Comparison of ENCODE assay signal across 25 mouse cellular contexts in genomic region chr1:171848201-171848600, GRCm38 (mm10). TPM values are rescaled to one million over a fixed set of nuclear protein-coding genes. Genes with fewer than 3 reads are reported as not detected.
"Had no signal": no experiment of that assay in that cellular context is flagged by ENCODE, and none has a peak within 500 bp of the region (broad histone marks: within the 10 kb centered on the region; RNA-seq: fewer than 3 reads in every experiment).

No protein-coding gene starts in this region.

- H3K36me3 ChIP-seq: liver, embryonic 13.5 days; neural tube, embryonic 12.5 days; neural tube, embryonic 15.5 days had no signal

- H3K27ac ChIP-seq: kidney, postnatal 0 days; layer of hippocampus, adult 2 months; left cerebral cortex, adult 2 months; liver, embryonic 13.5 days; neural tube, embryonic 12.5 days; neural tube, embryonic 15.5 days had no signal

- H3K4me3 ChIP-seq: layer of hippocampus, adult 2 months; left cerebral cortex, adult 2 months; liver, embryonic 13.5 days; neural tube, embryonic 12.5 days; neural tube, embryonic 15.5 days had no signal

- H3K27me3 ChIP-seq: liver, embryonic 13.5 days; neural tube, embryonic 12.5 days; neural tube, embryonic 15.5 days had no signal

- H3K9me3 ChIP-seq: liver, embryonic 13.5 days; neural tube, embryonic 12.5 days; neural tube, embryonic 15.5 days had no signal

- H3K4me1 ChIP-seq: neural tube, embryonic 12.5 days; neural tube, embryonic 15.5 days had no signal

- H3K9ac ChIP-seq: liver, embryonic 13.5 days; lung, embryonic 14.5 days; neural tube, embryonic 12.5 days; neural tube, embryonic 15.5 days had no signal

- DNase-seq: kidney, adult 2 months; kidney, postnatal 25 days; layer of hippocampus, adult 9-11 months; liver, embryonic 13.5 days; lung, embryonic 14.5 days; midbrain, embryonic 14.5 days; right cerebral cortex, adult 18-20 months; right cerebral cortex, postnatal 14 days; right cerebral cortex, postnatal 4 days; thymus, adult 2 months; thymus, postnatal 14 days; thymus, postnatal 4 days had no signal

- ATAC-seq: intestine, postnatal 0 days; lung, postnatal 0 days had no signal

RNA-seq across cellular contexts. Expression of gene Gm10521, which starts 47.3 kb away (rescaled TPM):
- total RNA-seq: midbrain, postnatal 0 days had no signal
- polyA plus RNA-seq: intestine, postnatal 0 days; kidney, embryonic 14.5 days; kidney, postnatal 0 days; limb, embryonic 11.5 days; liver, embryonic 13.5 days; liver, embryonic 16.5 days; lung, embryonic 14.5 days; lung, postnatal 0 days; midbrain, embryonic 11.5 days; midbrain, embryonic 14.5 days; midbrain, postnatal 0 days; neural tube, embryonic 12.5 days; neural tube, embryonic 15.5 days; stomach, embryonic 16.5 days had no signal
